Mouse (Mus musculus): ENCODE measurements around the gene Sec13.
"Not testable (repeated sequence)": the region's sequence is repeated elsewhere in the genome, so short reads cannot be mapped to it uniquely, and the experiment has no call there.

Sec13 gene

DNA sequence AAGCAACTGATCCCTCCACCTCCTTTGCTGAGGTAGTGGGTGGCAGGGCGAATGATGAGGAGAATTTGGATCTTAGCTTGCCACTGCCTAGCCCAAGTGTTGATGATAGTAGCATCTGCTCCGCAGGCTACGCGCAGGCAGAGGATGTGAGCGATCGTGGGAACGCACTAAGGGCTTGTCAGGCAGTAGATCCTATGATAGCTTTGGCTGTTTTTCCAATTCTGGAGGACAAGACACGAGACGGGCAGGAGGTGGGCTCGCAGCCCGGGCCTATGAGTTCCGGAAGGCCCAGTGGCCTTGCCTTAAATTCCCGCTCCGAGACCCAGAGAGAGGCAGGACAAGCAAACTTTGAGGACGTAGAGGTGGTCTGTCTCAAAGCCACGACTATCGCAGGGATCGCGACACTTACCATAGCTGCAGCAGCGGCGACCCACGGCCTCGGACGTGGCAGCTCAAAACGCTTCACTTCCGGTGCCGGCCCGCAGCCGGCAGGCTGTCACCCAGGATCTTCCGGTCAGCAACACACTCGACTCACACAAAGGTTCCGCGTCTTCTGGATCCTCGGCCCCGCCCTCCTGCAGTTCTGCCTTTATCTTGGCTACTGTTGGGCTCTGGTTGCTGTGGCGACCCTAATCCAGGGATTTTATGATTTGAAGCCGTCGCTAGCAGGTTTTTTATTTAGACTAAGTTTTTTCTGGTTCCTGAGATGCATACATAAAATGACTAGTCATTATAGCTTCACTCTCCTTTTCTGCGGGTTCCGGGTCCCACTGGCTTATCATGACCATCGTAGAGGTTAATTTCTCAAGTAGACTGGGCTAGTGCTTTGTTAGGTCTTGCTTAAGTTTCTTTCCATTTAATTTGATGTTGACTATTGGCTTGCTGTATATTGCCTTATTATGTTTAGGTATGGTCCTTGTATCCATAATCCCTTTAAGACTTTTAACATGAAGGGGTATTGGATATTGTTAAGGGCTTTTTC lies at the start of gene Sec13:
Gene Sec13 (minus strand): TSS at position 508 of the 982 bp plus-strand sequence.
- peak; percentile 95 for DNase-seq (ENCODE audit: low spot score)

GRCm38 (mm10) chr6:113787459-113787968 lies 47.0 kb upstream of the Sec13 start:
- no peak for DNase-seq (ENCODE audit: low spot score)

- no peak for DNase-seq (ENCODE audit: low spot score)
These were observed 45.1 kb upstream of the Sec13 start for GRCm38 (mm10) chr6:113785658-113786057.

DNA sequence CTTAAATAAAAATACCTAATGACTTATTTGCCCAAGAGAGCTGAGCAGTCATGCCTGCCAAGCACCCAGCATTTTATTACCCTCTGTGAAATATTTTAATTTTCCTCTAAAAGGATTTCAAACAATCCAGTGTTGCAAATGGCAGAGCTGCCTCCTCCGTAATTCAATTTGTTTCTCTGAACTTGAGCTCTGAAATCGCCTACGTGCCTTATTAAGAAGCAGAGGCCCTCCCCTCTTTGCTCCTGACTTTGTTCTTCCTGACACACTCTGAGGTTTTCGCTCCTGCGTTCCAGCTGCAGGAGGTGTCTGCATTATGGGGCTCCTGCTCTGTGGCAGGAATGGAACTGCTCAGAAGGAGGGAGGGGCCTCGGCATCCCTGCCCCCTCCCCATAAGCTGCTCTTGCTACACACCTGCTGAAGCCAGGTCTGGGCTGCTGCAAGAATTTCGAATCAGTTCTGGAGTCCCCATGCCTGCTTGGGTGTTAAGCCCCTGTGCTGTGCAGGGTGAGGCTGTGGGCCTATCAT lies 37.7 kb upstream of the Sec13 start:
- no peak for DNase-seq (ENCODE audit: low spot score)

DNA sequence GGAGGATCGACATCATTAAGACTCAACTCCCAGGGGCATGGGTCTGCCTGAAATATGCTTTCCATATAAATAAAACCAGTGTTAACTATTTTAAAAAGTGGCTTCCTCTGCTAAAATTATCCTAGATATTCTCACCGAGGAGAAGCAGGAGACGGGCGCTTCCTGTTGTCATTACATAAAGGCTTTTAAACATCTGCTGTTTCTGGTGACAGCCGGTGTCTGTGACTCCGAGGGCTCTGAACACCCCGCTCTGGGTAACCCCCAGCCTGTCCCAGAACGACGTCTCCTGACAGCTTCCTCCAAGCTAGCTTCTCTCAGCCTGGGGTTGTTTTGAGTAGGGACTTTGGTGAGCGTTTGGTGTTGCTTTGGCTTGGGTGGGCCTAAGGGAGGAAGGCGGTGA lies 28.3 kb upstream of the Sec13 start:
- DNase-seq (ENCODE audit: low spot score): no peak

DNA sequence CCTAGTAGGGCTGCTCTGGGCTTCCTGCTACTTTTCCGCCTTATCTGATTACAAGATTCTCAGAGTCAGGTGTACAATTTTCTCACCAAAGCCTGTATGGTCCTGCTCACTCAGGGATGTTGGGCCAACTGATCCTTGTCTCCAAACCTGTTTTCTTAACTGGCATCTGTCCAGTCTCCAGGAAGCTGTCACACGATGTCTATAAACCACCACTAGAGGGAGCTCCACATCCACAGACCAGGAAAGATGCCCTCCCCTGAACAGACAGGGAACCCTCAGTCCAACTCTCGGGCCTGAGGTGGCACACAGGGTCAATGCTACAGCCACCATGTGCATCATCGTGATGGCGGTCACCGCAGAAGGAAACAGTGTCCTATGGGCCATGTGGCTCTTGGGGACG lies 21.1 kb upstream of the Sec13 start:
- DNase-seq (ENCODE audit: low spot score): peak; percentile 92

DNA sequence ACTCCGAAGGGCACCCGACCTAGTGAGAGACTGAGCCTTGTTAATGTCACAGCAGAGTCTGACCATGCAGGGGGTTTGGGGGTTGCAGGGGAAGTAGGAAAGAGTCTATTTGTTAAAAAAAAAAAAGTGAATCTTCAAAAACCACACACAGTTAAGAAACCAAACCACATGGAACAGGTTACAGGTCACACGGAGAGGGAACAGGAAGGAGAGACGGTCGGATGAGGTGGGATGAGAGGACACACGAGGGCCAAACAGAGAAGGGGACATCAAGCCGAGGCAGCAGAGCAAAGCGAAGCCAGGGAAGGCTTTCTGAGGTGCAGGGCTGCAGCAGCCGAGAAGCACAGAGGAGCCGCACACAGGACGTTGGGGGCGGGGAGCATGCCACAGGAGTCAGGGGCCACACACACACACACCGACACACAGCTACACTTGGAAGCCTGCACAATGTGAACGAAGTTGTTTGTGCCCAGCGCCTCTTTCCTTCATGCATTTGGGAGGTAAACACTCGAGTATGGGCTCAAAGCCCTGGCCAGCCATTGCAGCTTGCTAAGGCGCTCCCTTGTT lies 8.7 kb upstream of the Sec13 start:
- DNase-seq (ENCODE audit: low spot score): no peak

- DNase-seq (ENCODE audit: low spot score): peak; percentile 6
These were observed 7.8 kb upstream of the Sec13 start for GRCm38 (mm10) chr6:113748351-113748750.

- DNase-seq (ENCODE audit: low spot score): no peak
These were observed 6.7 kb upstream of the Sec13 start for GRCm38 (mm10) chr6:113747284-113747683.

- no peak for DNase-seq (ENCODE audit: low spot score)
These were observed 4.6 kb upstream of the Sec13 start for GRCm38 (mm10) chr6:113745117-113745516.

DNA sequence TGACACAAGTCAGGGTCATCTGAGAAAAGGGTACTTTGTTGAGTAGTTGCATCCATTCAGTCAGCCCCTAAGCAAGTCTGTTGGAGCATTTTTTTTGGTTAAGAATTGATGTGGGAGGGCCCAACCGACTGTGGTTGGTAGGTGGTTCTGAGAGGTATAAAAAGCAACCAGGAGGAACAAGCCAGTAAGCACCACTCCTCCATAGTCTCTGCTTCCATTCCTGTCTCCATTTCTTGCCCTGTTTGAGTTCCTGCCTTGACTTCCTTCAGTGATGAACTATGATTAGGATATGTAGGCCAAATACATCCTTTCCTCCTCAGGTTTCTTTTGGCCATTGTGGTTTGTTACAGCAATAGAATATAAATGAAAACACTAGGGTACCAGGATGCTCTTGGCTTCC lies 2.6 kb upstream of the Sec13 start:
- DNase-seq (ENCODE audit: low spot score): no peak

DNA sequence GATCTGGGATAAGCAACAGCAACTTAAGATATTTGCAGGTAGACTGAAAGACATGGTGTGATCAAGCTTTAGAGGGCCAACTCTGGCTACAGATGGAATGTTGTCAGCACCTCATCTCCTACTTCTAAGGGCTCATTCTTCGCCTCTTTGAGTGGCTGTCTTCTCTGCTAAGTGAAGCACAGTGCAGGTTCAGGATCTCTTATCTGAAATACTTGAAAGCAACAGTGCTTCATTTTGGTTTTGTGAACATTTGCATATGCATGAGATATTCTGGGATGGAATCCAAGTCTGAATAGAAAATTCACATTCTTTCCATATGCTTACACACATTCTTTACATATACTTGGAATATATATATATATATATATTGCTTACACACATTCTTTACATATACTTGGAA lies 1.8 kb upstream of the Sec13 start:
- DNase-seq (ENCODE audit: low spot score): no peak

- DNase-seq (ENCODE audit: low spot score): no peak
These were observed 882 bp upstream of the Sec13 start for GRCm38 (mm10) chr6:113741425-113741824.

- DNase-seq (ENCODE audit: low spot score): no peak
These were observed 3.1 kb downstream of the Sec13 start for GRCm38 (mm10) chr6:113737318-113738046.

DNA sequence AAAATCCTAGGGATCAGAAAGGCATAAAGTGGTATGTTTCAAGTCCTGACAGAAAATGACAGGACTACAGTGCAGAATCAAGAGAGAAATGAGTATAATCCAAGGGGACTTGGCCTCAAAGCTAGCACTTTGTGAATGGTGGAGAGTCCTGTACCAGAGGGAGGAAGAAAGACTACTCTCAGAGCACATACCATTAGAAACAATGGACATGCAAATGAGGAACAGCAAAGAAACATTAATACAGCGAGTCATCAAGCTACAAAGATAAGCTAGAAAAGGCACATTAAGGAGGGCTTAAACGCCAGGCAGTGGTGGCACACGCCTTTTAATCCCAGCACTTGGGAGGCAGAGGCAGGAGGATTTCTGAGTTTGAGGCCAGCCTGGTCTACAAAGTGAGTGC lies 9.2 kb downstream of the Sec13 start:
- DNase-seq (ENCODE audit: low spot score): no peak

- no peak for DNase-seq (ENCODE audit: low spot score)
These were observed 12.4 kb downstream of the Sec13 start for GRCm38 (mm10) chr6:113728181-113728580.

DNA sequence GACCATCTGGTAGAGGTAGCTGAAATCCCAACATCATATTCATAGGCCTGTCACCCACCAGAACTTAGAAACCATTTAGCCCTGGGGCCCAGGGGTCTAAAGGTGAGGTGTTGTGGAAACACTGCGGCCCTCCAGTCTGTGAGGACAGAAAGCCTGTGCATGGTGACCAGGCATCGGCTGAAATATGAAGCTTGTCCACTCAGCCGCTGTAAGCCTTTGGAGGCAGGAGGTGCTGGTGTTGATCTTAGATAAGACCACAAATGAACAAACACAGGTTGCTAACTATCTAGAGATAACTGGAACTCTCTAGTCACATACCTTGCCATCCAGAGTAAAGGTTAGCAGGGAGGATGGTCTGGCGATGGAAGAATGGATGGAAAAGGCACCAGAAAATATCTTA lies 19.5 kb downstream of the Sec13 start:
- no peak for DNase-seq (ENCODE audit: low spot score)

GRCm38 (mm10) chr6:113719878-113720277 lies 20.7 kb downstream of the Sec13 start, which contains the start of gene Ghrl:
TSS of gene Ghrl (minus strand) at chr6:113719880.
- DNase-seq (ENCODE audit: low spot score): no peak

DNA sequence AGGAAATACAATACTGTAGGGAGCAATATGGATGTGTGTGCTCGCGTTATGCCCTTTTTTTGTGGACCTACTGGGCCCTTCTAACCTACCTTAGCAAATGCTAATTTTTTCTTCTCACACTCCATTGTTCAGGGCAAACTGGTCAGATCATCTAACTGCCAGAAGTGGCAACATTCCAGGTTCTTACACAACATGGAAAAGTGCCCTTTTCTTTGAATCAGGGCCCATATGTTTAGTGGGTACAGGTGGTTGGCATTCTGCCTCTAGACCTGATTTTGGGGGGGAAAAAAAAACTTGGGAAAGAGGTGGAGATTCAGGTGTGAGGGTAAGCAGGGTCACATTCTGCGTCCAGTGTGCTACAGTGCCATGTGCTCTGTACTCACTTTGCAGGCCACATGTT lies 23.0 kb downstream of the Sec13 start:
- DNase-seq (ENCODE audit: low spot score): no peak

DNA sequence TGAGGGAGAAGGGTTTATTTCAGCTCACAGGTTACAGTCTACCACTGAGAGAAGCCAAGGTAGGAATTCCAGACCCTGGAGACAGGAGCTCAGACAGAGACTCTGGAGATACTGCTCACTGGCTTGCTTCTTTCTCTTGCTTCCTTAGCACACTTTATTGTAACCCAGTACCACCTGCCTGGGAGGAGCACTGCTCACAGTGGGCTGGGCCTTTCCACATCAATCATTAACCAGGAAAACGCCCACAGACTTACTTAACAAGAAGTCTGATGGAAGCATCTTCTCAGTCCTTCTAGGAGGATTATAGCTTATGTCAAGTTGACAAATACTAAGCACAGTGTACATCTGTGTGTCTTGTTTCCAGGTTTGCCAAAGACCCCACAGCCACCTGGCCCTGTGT lies 25.7 kb downstream of the Sec13 start:
- no peak for DNase-seq (ENCODE audit: low spot score)

DNA sequence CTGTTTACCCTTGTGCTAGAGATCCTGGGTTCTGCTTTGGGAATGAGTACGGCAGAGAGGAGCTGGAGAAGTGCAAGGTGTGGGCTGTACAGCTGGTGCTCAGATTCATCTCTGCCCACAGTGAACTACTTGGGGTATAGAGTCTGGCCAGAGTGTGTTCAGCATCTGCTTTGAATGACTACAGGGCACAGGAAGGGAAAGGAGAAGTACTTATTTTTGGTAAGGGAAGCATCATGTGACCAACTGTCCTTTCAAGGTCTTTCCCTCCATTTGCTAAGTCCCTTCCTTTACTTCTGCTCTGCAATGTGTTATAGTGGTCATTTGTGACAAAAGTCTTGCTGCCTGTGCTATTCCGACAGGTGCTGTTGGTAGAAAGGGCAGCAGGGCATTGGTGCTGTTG lies 26.3 kb downstream of the Sec13 start:
- DNase-seq (ENCODE audit: low spot score): no peak

DNA sequence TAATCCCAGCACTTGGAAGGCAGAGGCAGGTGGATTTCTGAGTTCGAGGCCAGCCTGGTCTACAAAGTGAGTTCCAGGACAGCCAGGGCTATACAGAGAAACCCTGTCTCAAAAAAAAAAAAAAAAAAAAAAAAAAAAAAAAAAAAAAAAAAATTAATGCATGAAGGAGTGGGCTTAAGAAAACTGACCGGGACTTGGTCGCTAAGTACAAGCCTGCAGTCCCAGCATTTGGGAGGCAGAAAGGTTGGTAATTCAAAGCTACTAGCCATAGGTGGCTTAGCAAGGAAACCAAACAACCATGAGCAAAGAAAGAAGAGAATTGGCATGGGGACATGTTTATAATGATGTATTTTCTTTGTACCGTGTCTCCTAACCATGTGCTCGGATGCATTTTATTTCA lies 27.2 kb downstream of the Sec13 start:
- not testable (repeated sequence) for DNase-seq (ENCODE audit: low spot score)

Measured in retina, embryonic 14.5 days (tissue).